Comparison of ENCODE assay signal across 11 mouse cellular contexts in the genomic region with DNA sequence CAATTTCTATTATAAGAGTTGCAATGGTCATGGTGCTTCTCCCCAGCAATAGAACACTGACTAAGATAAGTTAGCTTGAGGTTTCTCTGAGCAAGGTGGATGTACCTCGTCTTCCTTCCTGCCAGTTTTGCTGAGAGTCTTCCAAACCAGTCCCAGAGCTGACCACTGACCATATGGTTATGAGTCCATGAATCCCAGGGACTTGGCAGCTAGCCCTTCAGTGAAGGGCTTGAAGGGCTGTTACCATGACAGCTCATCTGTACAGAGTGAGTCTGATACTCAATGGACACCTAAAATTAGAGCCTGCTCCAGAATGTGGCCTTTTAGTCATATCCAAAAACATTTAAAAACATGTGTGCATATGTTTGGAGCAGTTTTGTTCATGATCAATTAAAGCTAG.
"Had no signal": no experiment of that assay in that cellular context is flagged by ENCODE, and none has a peak within 500 bp of the region (broad histone marks: within the 10 kb centered on the region; RNA-seq: fewer than 3 reads in every experiment).

No protein-coding gene starts in this region.

- DNase-seq: kidney, adult 9 months; kidney, postnatal 14 days; kidney, postnatal 4 days; liver, embryonic 13.5 days; lung, adult 2 months; lung, postnatal 14 days; lung, postnatal 4 days; midbrain, embryonic 14.5 days; retina, postnatal 1 day; thymus, adult 18-20 months; thymus, postnatal 36 days had no signal
